Mouse (Mus musculus) ES-E14 (cell line): ENCODE results near the gene Defb25.

Source experiments
- CHD2 ChIP-seq: IDR thresholded peaks from 2 replicates; pipeline ENCODE4 v1.6.1; 2014; ENCODE audit warnings: mild to moderate bottlenecking, low read depth, low read length, inconsistent platforms
- HCFC1 ChIP-seq: IDR thresholded peaks from 2 replicates; pipeline ENCODE4 v1.6.1; 2012; ENCODE audit warnings: low read length, inconsistent platforms, borderline replicate concordance; ENCODE audit not compliant: insufficient read depth
- MAFK ChIP-seq: IDR thresholded peaks from 2 replicates; pipeline ENCODE4 v1.6.1; 2014; ENCODE audit warnings: mild to moderate bottlenecking, low read depth, low read length, inconsistent platforms; ENCODE audit not compliant: insufficient read depth
- ZC3H11A ChIP-seq: IDR thresholded peaks from 2 replicates; pipeline ENCODE4 v1.6.1; 2012; ENCODE audit warnings: low read depth, mild to moderate bottlenecking, inconsistent platforms, low read length, borderline replicate concordance
- ZNF384 ChIP-seq: IDR thresholded peaks from 2 replicates; pipeline ENCODE4 v1.6.1; 2012; ENCODE audit warnings: low read depth, low read length, inconsistent platforms

- TF ChIP-seq ZC3H11A (no peak), ZNF384 (no peak), HCFC1 (no peak), MAFK (no peak), CHD2 (no peak)
Measured at GRCm38 (mm10) chr2:152626774-152627591, 4.1 kb upstream of the Defb25 start, which contains the start of gene Rem1.
